Mouse (Mus musculus): ENCODE results near the gene Cbr1. TPM values are rescaled to one million over a fixed set of nuclear protein-coding genes. Genes with fewer than 3 reads are reported as not detected.

Cbr1 gene
- polyA plus RNA-seq (2017; shearing (Covaris generic)) = 65.7 TPM

GRCm38 (mm10) chr16:93605553-93605952 lies at the start of gene Cbr1:
Gene Cbr1 (plus strand): TSS chr16:93605853.

GRCm38 (mm10) chr16:93603439-93604212 lies 2.0 kb upstream of the Cbr1 start, which contains the start of gene Setd4:
Gene Setd4 (minus strand): TSS chr16:93604063.

DNA sequence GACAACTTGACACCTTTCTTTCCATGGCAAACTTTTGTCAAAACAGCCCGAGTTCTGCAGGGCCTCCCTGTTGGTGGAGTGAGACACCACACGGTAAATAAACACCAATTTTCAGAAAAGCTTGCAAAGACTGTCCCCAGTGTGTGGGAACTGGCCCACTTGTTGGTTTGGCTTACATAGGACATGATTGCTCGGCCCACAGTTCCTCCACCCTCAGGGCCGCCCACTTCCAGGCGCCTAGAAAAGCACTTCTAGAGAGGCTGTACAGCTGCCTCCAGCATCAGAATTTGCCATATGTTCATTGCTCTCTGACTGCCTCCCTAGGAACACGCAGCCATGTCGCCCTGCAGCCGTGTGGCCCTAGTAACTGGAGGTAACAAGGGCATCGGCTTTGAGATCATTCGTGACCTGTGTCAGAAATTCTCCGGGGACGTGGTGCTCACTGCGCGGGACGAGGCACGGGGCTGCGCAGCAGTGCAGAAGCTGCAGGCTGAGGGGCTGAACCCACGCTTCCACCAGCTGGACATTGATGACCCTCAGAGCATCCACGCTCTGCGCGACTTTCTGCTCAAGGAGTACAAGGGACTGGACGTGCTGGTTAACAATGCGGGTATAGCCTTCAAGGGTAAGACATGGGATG lies 22.2 kb downstream of the Cbr1 start, which contains the start of gene Gm5678:
Gm5678 (plus strand) TSS at position 337 of the 640 bp plus-strand sequence.

Other genes starting within 250 kb of the Cbr1 start
- gene Setd4, start 1.8 kb upstream of the Cbr1 start, polyA plus RNA-seq (2017; shearing (Covaris generic)) = 41.7 TPM
- gene Gm5678, start 22.2 kb downstream of the Cbr1 start, polyA plus RNA-seq (2017; shearing (Covaris generic)) = not detected
- not detected for gene Cbr3, start 77.4 kb downstream of the Cbr1 start, polyA plus RNA-seq (2017; shearing (Covaris generic))
- 35.8 TPM for gene Dop1b, start 106.1 kb downstream of the Cbr1 start, polyA plus RNA-seq (2017; shearing (Covaris generic))
- gene Morc3, start 226.3 kb downstream of the Cbr1 start, polyA plus RNA-seq (2017; shearing (Covaris generic)) = 102 TPM